Mouse (Mus musculus): ENCODE measurements around the gene Plekha5. TPM values are rescaled to one million over a fixed set of nuclear protein-coding genes. Genes with fewer than 3 reads are reported as not detected.

Gene Plekha5
- total RNA-seq, 4 experiments from 2014 or later, result 6.1 to 9.4 (median 7.0) TPM

GRCm38 (mm10) chr6:140611282-140611681, 187.4 kb downstream of the Plekha5 start:
- DNase-seq (ENCODE audit: low spot score in 2 of 2), result no peak

GRCm38 (mm10) chr6:140611893-140612473, 188.1 kb downstream of the Plekha5 start:
- no peak for DNase-seq (ENCODE audit: low spot score in 2 of 2)

GRCm38 (mm10) chr6:140613822-140614221, 190.0 kb downstream of the Plekha5 start:
- no peak for DNase-seq (ENCODE audit: low spot score in 2 of 2)

- DNase-seq (ENCODE audit: low spot score in 2 of 2), result no peak
These were observed 190.9 kb downstream of the Plekha5 start for GRCm38 (mm10) chr6:140614711-140615110.

- no peak for DNase-seq (ENCODE audit: low spot score in 2 of 2)
These were observed 196.9 kb downstream of the Plekha5 start for GRCm38 (mm10) chr6:140620531-140621349.

- DNase-seq (ENCODE audit: low spot score in 2 of 2), result no peak
These were observed 197.8 kb downstream of the Plekha5 start for GRCm38 (mm10) chr6:140621622-140622021.

- peak in 1 of 2 experiments; percentile 12 for DNase-seq (ENCODE audit: low spot score in 2 of 2)
These were observed 198.8 kb downstream of the Plekha5 start, which contains the start of gene Aebp2 for GRCm38 (mm10) chr6:140622391-140623225. Gene Aebp2 (plus strand): TSS chr6:140622663.

- peak; percentile 91 to 93 for DNase-seq (ENCODE audit: low spot score in 2 of 2)
These were observed 199.6 kb downstream of the Plekha5 start for GRCm38 (mm10) chr6:140623226-140624095.

- peak; percentile 20 to 22 for DNase-seq (ENCODE audit: low spot score in 2 of 2)
These were observed 200.5 kb downstream of the Plekha5 start for GRCm38 (mm10) chr6:140624096-140625051.

- DNase-seq (ENCODE audit: low spot score in 2 of 2), result no peak
These were observed 205.5 kb downstream of the Plekha5 start for GRCm38 (mm10) chr6:140629176-140629859.

- no peak for DNase-seq (ENCODE audit: low spot score in 2 of 2)
These were observed 206.5 kb downstream of the Plekha5 start for GRCm38 (mm10) chr6:140630306-140630705.

GRCm38 (mm10) chr6:140633616-140634015, 209.8 kb downstream of the Plekha5 start:
- no peak for DNase-seq (ENCODE audit: low spot score in 2 of 2)

GRCm38 (mm10) chr6:140636290-140636689, 212.4 kb downstream of the Plekha5 start:
- DNase-seq (ENCODE audit: low spot score in 2 of 2), result no peak

GRCm38 (mm10) chr6:140642010-140642409, 218.2 kb downstream of the Plekha5 start:
- no peak for DNase-seq (ENCODE audit: low spot score in 2 of 2)

- no peak for DNase-seq (ENCODE audit: low spot score in 2 of 2)
These were observed 218.8 kb downstream of the Plekha5 start for GRCm38 (mm10) chr6:140642655-140643054.

GRCm38 (mm10) chr6:140645931-140646330, 222.1 kb downstream of the Plekha5 start:
- no peak for DNase-seq (ENCODE audit: low spot score in 2 of 2)
